24 mouse cellular contexts compared by ENCODE assay signal in the genomic region with DNA sequence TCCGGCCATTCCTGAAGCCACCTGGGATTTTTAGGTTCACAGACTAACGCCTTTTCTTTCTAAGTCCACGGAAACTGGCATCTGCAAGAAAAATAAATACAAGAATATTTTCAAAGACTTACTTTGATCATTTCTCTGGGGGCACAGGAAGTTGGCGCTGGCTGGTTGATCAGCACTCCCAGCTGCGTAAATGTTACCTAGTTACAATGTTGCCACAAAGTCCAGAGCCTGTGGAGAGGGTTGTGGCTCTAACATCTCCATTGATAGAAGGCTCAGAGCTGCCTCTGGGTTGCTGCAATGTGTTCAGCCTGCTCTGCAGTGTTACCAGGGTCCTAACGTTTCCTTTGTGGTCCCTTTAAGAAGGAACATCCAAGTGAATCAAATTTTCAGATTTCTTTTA.
A peak's percentile ranks its signal among the peaks of the same experiment; 100 is the strongest.
DNase-seq lines count a peak whose midpoint lies in the region; ATAC-seq and TF ChIP-seq lines count a peak whose summit lies in the region.
"Had no signal": no experiment of that assay in that cellular context is flagged by ENCODE, and none has a peak within 500 bp of the region (broad histone marks: within the 10 kb centered on the region; RNA-seq: fewer than 3 reads in every experiment).

No protein-coding gene starts in this region.

- no peak overlapping the region for H3K9ac ChIP-seq in heart, postnatal 0 days (replicated peaks; ENCODE audit: low read depth, low read length)
- H3K9ac ChIP-seq: embryonic facial prominence, embryonic 15.5 days; heart, embryonic 12.5 days; hindbrain, embryonic 12.5 days had no signal

- no peaks in the 10 kb centered on the region for H3K27me3 ChIP-seq in heart, postnatal 0 days (ENCODE audit: control insufficient read depth, insufficient read depth, low read length)
- H3K27me3 ChIP-seq: heart, embryonic 12.5 days; hindbrain, embryonic 12.5 days had no signal

- no peak for DNase-seq in heart, postnatal 0 days (ENCODE audit: low spot score)
- no peak for DNase-seq in heart, postnatal 4 days
- DNase-seq in testis, postnatal 14 days (ENCODE audit: low spot score): peak; percentile 64
- no peak for DNase-seq in testis, postnatal 10 days (ENCODE audit: low spot score)
- DNase-seq in thymus, postnatal 0 days (ENCODE audit: low spot score): peak; percentile 64
- peak; percentile 59 for DNase-seq in thymus, postnatal 4 days
- DNase-seq: adrenal gland, adult 2 months; adrenal gland, postnatal 25 days; B cell, adult 2 months; cerebellum, adult 18-20 months; cerebellum, adult 9-11 months; cerebellum, postnatal 36 days; heart, adult 2 months; heart, postnatal 36 days had no signal

- H3K9me3 ChIP-seq in heart, postnatal 0 days (replicated peaks; ENCODE audit: control insufficient read depth, low read length): no peaks in the 10 kb centered on the region
- H3K9me3 ChIP-seq: embryonic facial prominence, embryonic 15.5 days; forebrain, embryonic 10.5 days; hindbrain, embryonic 12.5 days had no signal

- 81% methylated on average over 6 of the region's 6 CpGs for WGBS in heart, postnatal 0 days

- H3K4me1 ChIP-seq in heart, postnatal 0 days (ENCODE audit: control insufficient read depth, insufficient read depth): 0 out of 2 replicates have a peak, but pooled peaks cover 3% of the 10 kb centered on the region

- no peak for TF ChIP-seq EP300 in heart, postnatal 0 days (IDR thresholded peaks at IDR 0.05; ENCODE audit: low read depth)

- no peaks in the 10 kb centered on the region for H3K36me3 ChIP-seq in heart, postnatal 0 days (replicated peaks; ENCODE audit: control insufficient read depth, insufficient read depth, low read length)
- H3K36me3 ChIP-seq: embryonic facial prominence, embryonic 15.5 days; forebrain, embryonic 10.5 days; heart, embryonic 12.5 days; hindbrain, embryonic 12.5 days had no signal

- TF ChIP-seq CTCF in heart, postnatal 0 days (IDR thresholded peaks at IDR 0.05; ENCODE audit: low read depth): no peak

- no peak overlapping the region for H3K4me2 ChIP-seq in heart, postnatal 0 days (ENCODE audit: low read depth, low read length)
- H3K4me2 ChIP-seq: embryonic facial prominence, embryonic 15.5 days; heart, embryonic 12.5 days; hindbrain, embryonic 12.5 days had no signal

- H3K4me3 ChIP-seq in heart, postnatal 0 days (ENCODE audit: low read depth, low read length): no peak overlapping the region
- H3K4me3 ChIP-seq: embryonic facial prominence, embryonic 15.5 days; erythroblast, embryonic 14.5 days; forebrain, embryonic 10.5 days; heart, adult 2 months; heart, embryonic 12.5 days; hindbrain, embryonic 12.5 days had no signal

- peak overlapping the region; percentile 60; the same call in 1 of the 2 replicates for H3K27ac ChIP-seq in heart, postnatal 0 days (ENCODE audit: low read depth)
- H3K27ac ChIP-seq: embryonic facial prominence, embryonic 15.5 days; heart, adult 2 months; hindbrain, embryonic 12.5 days had no signal

- ATAC-seq in heart, postnatal 0 days (ENCODE audit: insufficient read depth, low read depth): no peak
- ATAC-seq in megakaryocyte, adult 5-6 weeks (ENCODE audit: poor library complexity, severe bottlenecking): no peak
- ATAC-seq: CD4-positive, CD25-positive, alpha-beta regulatory T cell, adult 4 months; forebrain, embryonic 14.5 days; hindbrain, embryonic 16.5 days; inflammation-experienced regulatory T-cells, adult 6 months had no signal

Comparison
In these comparisons a context has a peak if more than half of its experiments do, and no peak if none do; other contexts are left out.
1. DNase-seq: peak in testis, postnatal 14 days (single experiment), thymus, postnatal 0 days (single experiment) and thymus, postnatal 4 days (single experiment); none in heart, postnatal 0 days (single experiment), heart, postnatal 4 days (single experiment) and testis, postnatal 10 days (single experiment).